Mouse (Mus musculus): ENCODE measurements around the gene Mcrip2. TPM values are rescaled to one million over a fixed set of nuclear protein-coding genes. Genes with fewer than 3 reads are reported as not detected.

The Mcrip2 gene
- total and polyA plus RNA-seq, 3 experiments, result 1.4 to 16.1 (median 1.7) TPM

DNA sequence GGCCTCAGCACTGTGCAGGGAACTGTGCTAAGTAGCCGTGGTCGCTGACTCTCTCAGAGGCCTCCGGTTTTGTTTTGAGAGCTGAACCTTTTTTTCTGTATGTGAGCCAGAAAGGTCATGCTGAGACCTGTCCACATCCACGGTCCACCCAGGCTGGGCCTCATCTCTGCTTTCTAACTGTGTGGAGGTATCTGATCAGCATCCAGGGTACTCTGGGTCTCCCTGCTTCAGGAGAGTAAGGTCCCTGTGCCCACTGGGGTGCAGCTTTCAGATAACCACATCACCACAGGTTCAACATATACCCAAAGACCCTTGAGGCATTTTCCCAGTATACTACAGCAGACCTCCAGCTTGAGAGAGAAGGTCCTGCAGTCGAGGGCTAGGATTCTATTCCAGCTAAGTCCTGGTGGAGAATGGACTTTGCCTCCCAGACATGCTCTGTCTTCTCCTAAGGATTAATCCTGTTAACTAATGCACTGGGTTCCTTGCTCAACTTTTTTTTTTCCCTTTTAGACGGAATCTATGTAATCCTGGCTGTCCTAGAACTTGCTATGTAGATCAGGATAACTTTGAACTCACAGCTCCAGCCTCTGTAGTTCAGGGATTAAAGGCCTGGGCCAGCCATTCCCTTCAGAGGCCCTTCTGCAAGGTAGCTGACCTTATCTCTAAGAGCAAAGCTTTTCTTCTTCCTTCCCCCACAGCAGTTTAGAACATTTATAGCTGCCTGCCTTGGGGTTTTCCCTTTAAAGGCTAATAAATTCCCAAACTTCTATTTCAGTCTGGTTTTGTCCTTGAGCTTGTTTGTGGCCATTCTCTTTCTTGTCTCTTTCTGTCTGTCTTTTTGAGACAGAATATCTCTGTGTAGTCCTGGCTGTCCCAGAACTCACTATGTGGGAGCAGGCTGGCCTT is 6.6 kb downstream of the Mcrip2 start:
- Histone ChIP-seq H3K9ac (ENCODE audit: insufficient read depth, low read depth) (peak overlapping the region; percentile 78), H3K4me2 (ENCODE audit: insufficient read depth, low read depth, poor library complexity, severe bottlenecking) (peak overlapping the region; percentile 64), H3K79me2 (replicated peaks; ENCODE audit: control insufficient read depth, extremely low read depth, insufficient read depth, poor library complexity, severe bottlenecking) (no peaks in the 10 kb centered on the region), H3K27ac (ENCODE audit: insufficient read depth, low read depth) (peak overlapping the region; percentile 38), H3K27me3 (replicated peaks) (peaks cover 21% of the 10 kb centered on the region), H3K4me1 (ENCODE audit: control insufficient read depth in 1 of 2, insufficient read depth in 2 of 2) (peaks cover 9 to 25% of the 10 kb centered on the region in 2 experiments), H3K4me3 (replicated peaks in 1 of 3; ENCODE audit: low read depth in 2 of 3, low read length in 2 of 3, poor library complexity in 1 of 3) (peak overlapping the region; percentile 70 to 86 (median 80)), H3K9me3 (replicated peaks; ENCODE audit: low read length) (no peaks in the 10 kb centered on the region), H3K36me3 (replicated peaks in 1 of 2; ENCODE audit: control insufficient read depth in 1 of 2, insufficient read depth in 1 of 2, low read length in 1 of 2) (peaks cover 4 to 15% of the 10 kb centered on the region in 2 experiments)
- dilution Hi-C loops (cut with MboI; ENCODE audit: extremely low pct_ligation_motif_present, extremely low pct_unique_long_range_greater_than_20kb, low sequenced_read_pairs), result no loop called here
- in situ Hi-C loops (cut with MboI; ENCODE audit: low pct_ligation_motif_present, low pct_unique_long_range_greater_than_20kb, low sequenced_read_pairs), result no loop called here
- TF ChIP-seq MAX (IDR thresholded peaks at IDR 0.05; ENCODE audit: low read length) (0 out of 2 replicates have a peak, but pooled peaks have one; percentile 18), NELFE (IDR thresholded peaks at IDR 0.05; ENCODE audit: low read depth, low read length) (no peak), HCFC1 (IDR thresholded peaks at IDR 0.05; ENCODE audit: low read depth, low read length) (no peak), TCF12 (IDR thresholded peaks at IDR 0.05; ENCODE audit: low read depth, low read length) (0 out of 2 replicates have a peak, but pooled peaks have one; percentile 30), JUND (conservative IDR thresholded peaks at IDR 0.05; ENCODE audit: low read depth, low read length) (no peak), CHD1 (IDR thresholded peaks at IDR 0.05; ENCODE audit: low read depth, low read length) (peak; percentile 90; the same call in 1 of the 2 replicates), KAT2A (IDR thresholded peaks at IDR 0.05; ENCODE audit: insufficient replicate concordance, low read length) (no peak), ETS1 (conservative IDR thresholded peaks at IDR 0.05; ENCODE audit: low read depth, low read length) (no peak; the same call in 1 of the 2 replicates), SIN3A (IDR thresholded peaks at IDR 0.05; ENCODE audit: low read length) (no peak), IRF4 (IDR thresholded peaks at IDR 0.05; ENCODE audit: low read depth, low read length) (0 out of 2 replicates have a peak, but pooled peaks have one; percentile 25), MEF2A (IDR thresholded peaks at IDR 0.05; ENCODE audit: borderline replicate concordance, low read depth, low read length) (peak; percentile 68; the same call in 1 of the 2 replicates), E2F4 (IDR thresholded peaks at IDR 0.05; ENCODE audit: insufficient replicate concordance, low read depth, low read length) (no peak), ZKSCAN1 (IDR thresholded peaks at IDR 0.05; ENCODE audit: borderline replicate concordance, low read depth, low read length) (no peak), CHD2 (IDR thresholded peaks at IDR 0.05; ENCODE audit: low read length) (peak; percentile 33; the same call in 1 of the 2 replicates), RAD21 (IDR thresholded peaks at IDR 0.05; ENCODE audit: low read depth, low read length) (no peak), GABPA (IDR thresholded peaks at IDR 0.05; ENCODE audit: insufficient replicate concordance, low read depth, low read length) (no peak), TBP (conservative IDR thresholded peaks at IDR 0.05; ENCODE audit: low read depth, low read length) (0 out of 2 replicates have a peak, but pooled peaks have one; percentile 18), POLR2AphosphoS2 (IDR thresholded peaks at IDR 0.05; ENCODE audit: low read depth, low read length) (no peak), JUN (IDR thresholded peaks at IDR 0.05; ENCODE audit: insufficient read depth, low read depth, low read length) (no peak), ZMIZ1 (IDR thresholded peaks at IDR 0.05; ENCODE audit: low read depth, low read length) (no peak), POLR2A (IDR thresholded peaks at IDR 0.05; ENCODE audit: low read depth, low read length) (no peak), MAZ (IDR thresholded peaks at IDR 0.05; ENCODE audit: low read depth, low read length) (0 out of 2 replicates have a peak, but pooled peaks have one; percentile 25), UBTF (IDR thresholded peaks at IDR 0.05; ENCODE audit: low read depth, low read length) (no peak), MAFK (IDR thresholded peaks at IDR 0.05; ENCODE audit: insufficient replicate concordance, low read length) (no peak), MYC (IDR thresholded peaks at IDR 0.05; ENCODE audit: low read depth, low read length) (no peak), EP300 (IDR thresholded peaks at IDR 0.05; ENCODE audit: low read length) (0 out of 2 replicates have a peak, but pooled peaks have one; percentile 24), ELF1 (IDR thresholded peaks at IDR 0.05; ENCODE audit: low read depth, low read length) (no peak)
- DNase-seq (ENCODE audit: extremely low read depth), result no peak
